Mouse (Mus musculus): ENCODE data around the gene Ednra.
A peak's percentile ranks its signal among the peaks of the same experiment; 100 is the strongest.

The Ednra gene

DNA sequence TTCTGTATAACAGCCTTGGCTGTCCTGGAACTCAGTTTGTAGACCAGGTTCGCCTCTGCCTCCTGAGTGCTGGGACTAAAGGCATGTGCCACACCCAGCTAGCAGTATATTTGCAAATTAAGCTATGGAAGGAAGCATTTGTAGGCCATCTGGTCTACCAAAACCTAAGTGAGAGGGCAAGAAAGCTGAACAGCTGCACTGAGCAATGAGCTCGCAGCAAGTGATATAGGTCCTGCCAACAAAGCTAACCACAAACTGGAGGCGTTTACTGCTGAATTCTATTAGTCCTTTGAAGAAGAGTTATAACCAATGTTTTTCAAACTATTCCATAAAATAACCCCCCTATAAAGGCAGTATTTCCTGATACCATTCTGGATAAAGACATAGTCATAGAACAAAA, 86.7 kb downstream of the Ednra start:
- DNase-seq: no peak

DNA sequence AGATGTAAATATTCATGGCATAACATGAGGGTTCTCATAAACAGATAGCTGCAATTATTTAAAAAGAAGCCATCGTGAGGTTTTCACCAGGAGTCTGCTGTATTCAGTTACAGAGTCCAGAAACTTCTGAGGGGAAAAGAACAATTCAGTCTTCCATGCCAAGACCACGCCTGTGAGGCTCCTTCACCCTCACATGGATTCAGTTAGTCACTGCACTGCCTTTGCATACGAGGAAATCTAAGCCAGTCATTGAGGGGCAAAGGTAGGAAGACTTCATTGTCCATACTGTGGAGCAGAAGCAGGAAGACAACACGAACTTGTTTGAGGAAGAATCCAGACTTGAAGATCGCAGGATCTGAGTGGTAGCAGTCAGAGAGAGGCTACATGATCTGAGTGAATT, 90.2 kb downstream of the Ednra start:
- DNase-seq: no peak

GRCm38 (mm10) chr8:77633211-77633610, 91.1 kb downstream of the Ednra start:
- DNase-seq: no peak

- no peak for DNase-seq
These were observed 93.6 kb downstream of the Ednra start for GRCm38 (mm10) chr8:77630691-77631090.

DNA sequence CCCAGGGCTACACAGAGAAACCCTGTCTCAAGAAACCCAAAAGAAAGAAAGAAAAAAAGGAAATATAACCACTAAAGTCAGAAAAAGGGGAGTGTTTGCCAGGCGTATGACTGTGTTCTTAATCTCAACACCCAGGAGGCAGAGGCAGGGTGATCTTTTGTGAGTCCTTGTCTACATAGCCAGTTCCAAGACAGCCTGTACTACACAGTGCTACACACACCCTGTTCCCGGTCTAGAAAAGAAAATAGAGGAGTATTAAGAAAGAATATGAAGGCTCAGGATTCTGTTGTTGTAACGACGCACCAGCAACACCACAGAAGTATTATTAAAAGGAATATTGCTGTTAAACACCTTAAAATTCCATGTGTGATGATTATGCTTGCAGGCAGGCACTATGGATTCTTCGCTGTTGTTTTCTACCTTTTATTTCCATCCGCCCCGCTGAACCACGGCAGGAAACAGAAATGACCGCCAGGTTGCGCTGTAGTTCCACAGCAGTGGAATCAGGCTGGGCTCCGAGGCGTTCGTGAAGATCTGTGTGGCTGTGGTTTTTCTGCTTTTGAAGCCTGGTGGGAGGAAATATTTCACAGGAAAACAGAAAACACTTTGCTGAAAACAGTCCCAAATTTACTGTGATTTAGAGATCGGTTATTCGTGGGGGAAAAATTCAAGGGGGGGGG, 94.3 kb downstream of the Ednra start:
- DNase-seq: peak; percentile 16

GRCm38 (mm10) chr8:77623677-77624209, 100.5 kb downstream of the Ednra start:
- DNase-seq: no peak

GRCm38 (mm10) chr8:77617916-77618315, 106.3 kb downstream of the Ednra start:
- DNase-seq: no peak

Data from cerebellum, adult 11-12 months (tissue).